Mouse (Mus musculus) forebrain, embryonic 10.5 days (tissue): ENCODE results near the gene Ube2b. TPM values are rescaled to one million over a fixed set of nuclear protein-coding genes. Genes with fewer than 3 reads are reported as not detected.

ENCODE experiments used
- DNase-seq: peaks from one replicate; pipeline ENCODE4 v3.0.0-alpha.2; 2017; ENCODE audit warnings: low spot score; ENCODE audit errors: extremely low spot score
- H3K27ac ChIP-seq: fragments of 300-500 bp; sonication (generic); 2 replicates; pipeline ENCODE4 v1.5.1; 2016; ENCODE audit warnings: mild to moderate bottlenecking
- H3K27me3 ChIP-seq: fragments of 300-500 bp; sonication (generic); 2 replicates; pipeline ENCODE4 v1.6.1; 2016; ENCODE audit warnings: mild to moderate bottlenecking; ENCODE audit not compliant: poor library complexity, severe bottlenecking
- H3K36me3 ChIP-seq: fragments of 300-500 bp; sonication (generic); replicated peaks from 2 replicates; pipeline ENCODE4 v1.6.1; 2016; ENCODE audit warnings: mild to moderate bottlenecking, moderate library complexity
- H3K4me1 ChIP-seq: fragments of 300-500 bp; sonication (generic); 2 replicates; pipeline ENCODE4 v1.6.1; 2016
- H3K4me3 ChIP-seq: fragments of 300-500 bp; sonication (generic); 2 replicates; pipeline ENCODE4 v1.5.1; 2016; ENCODE audit warnings: mild to moderate bottlenecking, moderate library complexity
- H3K9me3 ChIP-seq: fragments of 300-500 bp; sonication (generic); 2 replicates; pipeline ENCODE4 v1.6.1; 2016; ENCODE audit warnings: mild to moderate bottlenecking, moderate library complexity
- WGBS: fragments of 180-500 bp; shearing (Covaris S2); methylation state at CpG from one replicate; pipeline ENCODE4 v1.1.7; 2016; 5-methylcytosine and 5-hydroxymethylcytosine counted together
- polyA plus RNA-seq: library from polyadenylated mRNA; unstranded; fragments of >200 nt; fragmentation: Nextera tagmentation; extraction: Ambion mirVana; gene quantifications from 2 replicates; pipeline ENCODE4 v1.2.1, GENCODE M21; 2016

Gene Ube2b
- polyA plus RNA-seq: 199 TPM in 2 replicates

- Histone ChIP-seq H3K27ac (peak within 1 kb of the TSS; percentile 99), H3K9me3 (no peaks in the 10 kb centered on the region), H3K36me3 (peaks cover 27% of the 10 kb centered on the region), H3K4me1 (peaks cover 51% of the 10 kb centered on the region), H3K4me3 (peak within 1 kb of the TSS; percentile 87), H3K27me3 (no peaks in the 10 kb centered on the region)
- WGBS: under 1% methylated on average over 57 of the region's 63 CpGs
- peak; percentile 96 for DNase-seq
Measured at GRCm38 (mm10) chr11:52000290-52000962, at the start of gene Ube2b. Gene Ube2b, minus strand, starts transcription at chr11:52000762.

GRCm38 (mm10) chr11:52046446-52047165, 46.0 kb upstream of the Ube2b start:
- Histone ChIP-seq H3K4me1 (peaks cover 6% of the 10 kb centered on the region; the same call in 1 of the 2 replicates), H3K27ac (peak overlapping the region; percentile 40; the same call in 1 of the 2 replicates), H3K27me3 (no peaks in the 10 kb centered on the region), H3K36me3 (no peaks in the 10 kb centered on the region), H3K9me3 (no peaks in the 10 kb centered on the region), H3K4me3 (no peak overlapping the region)
- no peak for DNase-seq
- WGBS: 65% methylated on average over 4 of the region's 4 CpGs

GRCm38 (mm10) chr11:52044156-52044555, 43.6 kb upstream of the Ube2b start:
- H3K36me3 ChIP-seq: no peaks in the 10 kb centered on the region
- H3K27me3 ChIP-seq: no peaks in the 10 kb centered on the region
- no peak overlapping the region for H3K27ac ChIP-seq
- no peaks in the 10 kb centered on the region for H3K9me3 ChIP-seq
- DNase-seq: no peak
- H3K4me1 ChIP-seq: peaks cover 6% of the 10 kb centered on the region; the same call in 1 of the 2 replicates
- no peak overlapping the region for H3K4me3 ChIP-seq

- no peak for DNase-seq
- 90% methylated on average over 3 of the region's 3 CpGs for WGBS
- no peak overlapping the region for H3K4me3 ChIP-seq
- no peaks in the 10 kb centered on the region for H3K36me3 ChIP-seq
- H3K4me1 ChIP-seq: peaks cover 6% of the 10 kb centered on the region; the same call in 1 of the 2 replicates
- no peaks in the 10 kb centered on the region for H3K9me3 ChIP-seq
- no peaks in the 10 kb centered on the region for H3K27me3 ChIP-seq
- no peak overlapping the region for H3K27ac ChIP-seq
Measured at GRCm38 (mm10) chr11:52043224-52043623, 42.7 kb upstream of the Ube2b start.

- no peak for DNase-seq
- no peak overlapping the region for H3K4me3 ChIP-seq
- no peaks in the 10 kb centered on the region for H3K4me1 ChIP-seq
- H3K27ac ChIP-seq: no peak overlapping the region
- 79% methylated on average over 3 of the region's 3 CpGs for WGBS
- H3K27me3 ChIP-seq: no peaks in the 10 kb centered on the region
- no peaks in the 10 kb centered on the region for H3K9me3 ChIP-seq
- no peaks in the 10 kb centered on the region for H3K36me3 ChIP-seq
Measured at GRCm38 (mm10) chr11:52037659-52038058, 37.1 kb upstream of the Ube2b start.

- 88% methylated on average over 3 of the region's 3 CpGs for WGBS
- H3K27ac ChIP-seq: no peak overlapping the region
- no peak for DNase-seq
Measured at GRCm38 (mm10) chr11:52035905-52036304, 35.3 kb upstream of the Ube2b start.

GRCm38 (mm10) chr11:52033953-52034352, 33.4 kb upstream of the Ube2b start:
- no peaks in the 10 kb centered on the region for H3K27me3 ChIP-seq
- no peak overlapping the region for H3K27ac ChIP-seq
- H3K9me3 ChIP-seq: 0 out of 2 replicates have a peak, but pooled peaks cover 2% of the 10 kb centered on the region
- DNase-seq: no peak
- no peaks in the 10 kb centered on the region for H3K4me1 ChIP-seq
- peaks cover 4% of the 10 kb centered on the region; the same call in 1 of the 2 replicates for H3K36me3 ChIP-seq
- H3K4me3 ChIP-seq: no peak overlapping the region
- 90% methylated on average over 1 of the region's 1 CpGs for WGBS

More at GRCm38 (mm10) chr11:52035905-52036304, 35.3 kb upstream of the Ube2b start:
- H3K4me1 ChIP-seq: no peaks in the 10 kb centered on the region
- peaks cover 4% of the 10 kb centered on the region; the same call in 1 of the 2 replicates for H3K36me3 ChIP-seq
- H3K9me3 ChIP-seq: 0 out of 2 replicates have a peak, but pooled peaks cover 2% of the 10 kb centered on the region
- H3K4me3 ChIP-seq: no peak overlapping the region
- H3K27me3 ChIP-seq: no peaks in the 10 kb centered on the region

GRCm38 (mm10) chr11:52032356-52032755, 31.8 kb upstream of the Ube2b start:
- Histone ChIP-seq H3K4me1 (no peaks in the 10 kb centered on the region), H3K27ac (no peak overlapping the region), H3K27me3 (no peaks in the 10 kb centered on the region), H3K36me3 (peaks cover 4% of the 10 kb centered on the region; the same call in 1 of the 2 replicates), H3K9me3 (0 out of 2 replicates have a peak, but pooled peaks cover 2% of the 10 kb centered on the region), H3K4me3 (no peak overlapping the region)
- DNase-seq: no peak
- 80% methylated on average over 8 of the region's 8 CpGs for WGBS

GRCm38 (mm10) chr11:52018217-52018616, 17.7 kb upstream of the Ube2b start:
- DNase-seq: no peak
- 89% methylated on average over 9 of the region's 9 CpGs for WGBS
- Histone ChIP-seq H3K27me3 (no peaks in the 10 kb centered on the region), H3K4me1 (no peaks in the 10 kb centered on the region), H3K27ac (no peak overlapping the region), H3K9me3 (no peaks in the 10 kb centered on the region), H3K4me3 (no peak overlapping the region), H3K36me3 (peaks cover 9% of the 10 kb centered on the region)

GRCm38 (mm10) chr11:52011541-52011940, 11.0 kb upstream of the Ube2b start:
- WGBS: 85% methylated on average over 5 of the region's 5 CpGs
- no peaks in the 10 kb centered on the region for H3K27me3 ChIP-seq
- H3K36me3 ChIP-seq: peaks cover 9% of the 10 kb centered on the region
- H3K9me3 ChIP-seq: no peaks in the 10 kb centered on the region
- H3K4me3 ChIP-seq: no peak overlapping the region
- no peaks in the 10 kb centered on the region for H3K4me1 ChIP-seq
- H3K27ac ChIP-seq: no peak overlapping the region
- no peak for DNase-seq

- H3K4me3 ChIP-seq: no peak overlapping the region
- H3K27me3 ChIP-seq: no peaks in the 10 kb centered on the region
- H3K9me3 ChIP-seq: no peaks in the 10 kb centered on the region
- H3K36me3 ChIP-seq: peaks cover 9% of the 10 kb centered on the region
- H3K4me1 ChIP-seq: no peaks in the 10 kb centered on the region
- WGBS: 90% methylated on average over 11 of the region's 11 CpGs
- DNase-seq: no peak
- no peak overlapping the region for H3K27ac ChIP-seq
Measured at GRCm38 (mm10) chr11:52011011-52011410, 10.4 kb upstream of the Ube2b start.

- no peak overlapping the region for H3K27ac ChIP-seq
- H3K4me3 ChIP-seq: peak overlapping the region; percentile 82; the same call in 1 of the 2 replicates
- H3K9me3 ChIP-seq: no peaks in the 10 kb centered on the region
- 78% methylated on average over 2 of the region's 2 CpGs for WGBS
- H3K4me1 ChIP-seq: peaks cover 33% of the 10 kb centered on the region
- no peaks in the 10 kb centered on the region for H3K27me3 ChIP-seq
- no peak for DNase-seq
- H3K36me3 ChIP-seq: peaks cover 6% of the 10 kb centered on the region
Measured at GRCm38 (mm10) chr11:52005586-52005985, 5.0 kb upstream of the Ube2b start.
